Mouse (Mus musculus) testis, adult 10 weeks (tissue): ENCODE measurements around the gene Als2. TPM values are rescaled to one million over a fixed set of nuclear protein-coding genes. Genes with fewer than 3 reads are reported as not detected.

ENCODE experiments used
- polyA plus RNA-seq: library from polyadenylated mRNA; stranded (reverse); fragments of 350-450 nt; fragmentation: Illumina TruSeq; extraction: RNeasy Lipid Tissue Mini Kit (QIAGEN cat#74804); gene quantifications from one replicate; pipeline ENCODE4 v1.2.3, GENCODE M21; 2014; ENCODE audit warnings: low read depth, low replicate concordance

Gene Als2
- 11.2 TPM for polyA plus RNA-seq

GRCm38 (mm10) chr1:59236856-59237441 lies at the start of gene Als2:
Gene Als2, minus strand, starts transcription at chr1:59237231.

DNA sequence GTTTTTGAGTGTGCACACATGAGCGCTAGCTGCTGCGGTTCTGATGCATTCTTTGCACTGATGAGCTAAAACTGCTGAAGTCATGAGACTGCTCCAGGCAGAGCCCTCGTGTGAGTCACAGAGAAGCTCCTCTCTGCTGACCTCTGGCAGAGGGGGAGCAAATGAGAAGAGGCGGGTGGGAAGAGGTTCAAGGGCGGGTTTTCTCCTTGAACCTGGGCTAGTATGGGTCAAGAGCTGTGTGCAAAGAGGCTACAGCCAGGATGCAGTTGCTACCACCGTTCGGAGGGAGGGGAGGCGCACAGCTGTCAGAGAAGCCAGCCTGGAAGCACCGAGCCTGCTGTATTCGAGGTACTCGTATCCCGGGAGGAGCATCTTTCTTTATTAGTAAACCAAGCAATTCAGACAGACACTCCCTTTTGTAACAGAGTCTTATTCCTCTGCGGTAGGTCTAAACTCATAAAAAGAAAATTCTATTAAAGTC lies 19.8 kb upstream of the Als2 start, which contains the start of gene Cdk15:
Gene Cdk15 (plus strand): TSS at position 156 of the 481 bp plus-strand sequence.

GRCm38 (mm10) chr1:59163030-59163461 lies 74.0 kb downstream of the Als2 start, which contains the start of gene Mpp4:
Gene Mpp4, minus strand, starts transcription at chr1:59163389.

DNA sequence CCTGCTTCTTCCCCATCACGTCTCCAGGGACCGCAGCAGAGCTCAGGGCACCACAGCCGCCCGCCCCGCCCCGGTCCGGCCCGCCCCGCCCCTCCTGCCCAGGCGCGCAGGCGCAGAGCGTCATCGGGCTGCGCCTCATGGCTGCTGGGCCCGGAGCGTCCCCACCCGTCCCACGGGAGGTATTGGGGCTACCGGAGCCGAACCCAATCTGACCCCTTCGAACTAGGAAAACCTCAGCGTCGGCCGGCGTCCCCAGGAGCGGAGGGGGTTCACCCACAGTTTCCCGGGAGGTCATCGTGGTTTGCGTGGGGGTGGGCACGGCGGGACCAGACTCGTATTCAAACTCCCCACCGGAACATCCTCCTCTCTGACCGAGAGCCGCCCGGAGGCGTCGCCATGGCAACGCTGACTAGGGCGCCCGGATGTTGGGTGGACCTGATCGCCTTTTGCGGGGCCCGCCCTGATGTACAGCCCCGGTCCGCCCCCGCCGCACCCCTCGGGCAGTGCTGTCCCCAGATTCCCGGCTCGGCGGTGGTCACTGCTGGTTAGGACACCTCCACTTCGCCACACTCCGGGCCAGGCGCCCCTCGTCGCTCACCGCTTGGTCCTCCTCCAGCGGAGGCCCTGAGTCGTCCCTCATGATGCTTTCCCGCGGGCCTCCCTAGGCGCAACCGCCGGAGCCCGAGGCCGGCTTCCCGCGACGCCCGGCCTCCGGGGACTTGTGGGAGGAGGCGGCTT lies 117.1 kb downstream of the Als2 start, which contains the start of gene Tmem237:
Gene Tmem237 (minus strand): TSS at position 689 of the 738 bp plus-strand sequence.

Other genes with a start within 250 kb of the Als2 start
- 654 TPM for gene C2cd6, start 142.3 kb downstream of the Als2 start, polyA plus RNA-seq
- 41.3 TPM for gene Tmem237, start 116.8 kb downstream of the Als2 start, polyA plus RNA-seq
- 1.3 TPM for gene Mpp4, start 73.8 kb downstream of the Als2 start, polyA plus RNA-seq
- 1.4 TPM for gene Cdk15, start 19.7 kb upstream of the Als2 start, polyA plus RNA-seq
- 2.3 TPM for gene Fzd7, start 245.2 kb upstream of the Als2 start, polyA plus RNA-seq